Mouse (Mus musculus) hindbrain, postnatal 0 days (tissue): ENCODE data around the gene Itga6. TPM values are rescaled to one million over a fixed set of nuclear protein-coding genes. Genes with fewer than 3 reads are reported as not detected.

Experiments used
- ATAC-seq: fragments of 200-750 bp; cut with Nextera tagmentation; 2 replicates; pipeline ENCODE4 v1.8.0; 2017; ENCODE audit warnings: mild to moderate bottlenecking, moderate TSS enrichment, moderate library complexity
- DNase-seq: peaks from one replicate; pipeline ENCODE4 v3.0.0-alpha.2; 2015; ENCODE audit warnings: low spot score
- H3K27ac ChIP-seq: fragments of 300-500 bp; sonication (generic); 2 replicates; pipeline ENCODE4 v1.5.1; 2014; ENCODE audit warnings: mild to moderate bottlenecking
- H3K27me3 ChIP-seq: fragments of 300-500 bp; sonication (generic); 2 replicates; pipeline ENCODE4 v1.6.1; 2014; ENCODE audit warnings: low read length, mixed read lengths; ENCODE audit not compliant: insufficient read depth
- H3K36me3 ChIP-seq: fragments of 300-500 bp; sonication (generic); 2 replicates; pipeline ENCODE4 v1.6.1; 2014; ENCODE audit warnings: low read length, mixed read lengths; ENCODE audit not compliant: insufficient read depth
- H3K4me1 ChIP-seq: fragments of 300-500 bp; sonication (generic); 2 replicates; pipeline ENCODE4 v1.6.1; 2014; ENCODE audit warnings: antibody characterized with exemption, low read length, mixed read lengths; ENCODE audit not compliant: insufficient read depth
- H3K4me2 ChIP-seq: fragments of 300-500 bp; sonication (generic); 2 replicates; pipeline ENCODE4 v1.6.1; 2014; ENCODE audit warnings: low read depth, mild to moderate bottlenecking, low read length, moderate library complexity, mixed read lengths
- H3K4me3 ChIP-seq: fragments of 300-500 bp; sonication (generic); 2 replicates; pipeline ENCODE4 v1.5.1; 2014; ENCODE audit warnings: low read length
- H3K9ac ChIP-seq: fragments of 300-500 bp; sonication (generic); replicated peaks from 2 replicates; pipeline ENCODE4 v1.6.1; 2014; ENCODE audit warnings: mild to moderate bottlenecking, low read length, moderate library complexity, mixed read lengths
- H3K9me3 ChIP-seq: fragments of 300-500 bp; sonication (generic); 2 replicates; pipeline ENCODE4 v1.6.1; 2016; ENCODE audit warnings: low read length, mixed read lengths
- CTCF ChIP-seq: IDR thresholded peaks from 2 replicates; pipeline ENCODE4 v1.5.1; 2016; ENCODE audit warnings: antibody characterized with exemption, control low read depth, low read depth
- WGBS: fragments of 180-500 bp; shearing (Covaris S2); extraction: QIAGEN DNeasy Blood & Tissue Kit; methylation state at CpG from one replicate; pipeline ENCODE4 v1.1.7; 2014; 5-methylcytosine and 5-hydroxymethylcytosine counted together
- polyA plus RNA-seq: library from polyadenylated mRNA; unstranded; fragments of >200 nt; fragmentation: Nextera tagmentation; extraction: Ambion mirVana; gene quantifications from 2 replicates; pipeline ENCODE4 v1.2.1, GENCODE M21; 2015
- total RNA-seq: library from RNA; depleted of rRNA; stranded (reverse); fragments of >200 nt; gene quantifications from 2 replicates; pipeline ENCODE4 v1.2.3, GENCODE M21; 2014; rRNA removed

The Itga6 gene
- 46.7 and 50.0 TPM in 2 replicates for total RNA-seq
- polyA plus RNA-seq = 20.0 and 20.7 TPM in 2 replicates

GRCm38 (mm10) chr2:71745610-71746374 is at the start of gene Itga6:
Gene Itga6 (plus strand): TSS chr2:71745616.
- no peak for DNase-seq
- Histone ChIP-seq H3K36me3 (no peaks in the 10 kb centered on the region), H3K9me3 (no peaks in the 10 kb centered on the region), H3K4me2 (no peak within 1 kb of the TSS), H3K9ac (no peak within 1 kb of the TSS), H3K27ac (no peak within 1 kb of the TSS; the same call in 1 of the 2 replicates), H3K27me3 (no peaks in the 10 kb centered on the region), H3K4me1 (no peaks in the 10 kb centered on the region), H3K4me3 (no peak within 1 kb of the TSS)
- 71% methylated on average over 6 of the region's 6 CpGs for WGBS
- no peak for ATAC-seq
- TF ChIP-seq CTCF = no peak

GRCm38 (mm10) chr2:71696776-71697175 is 48.6 kb upstream of the Itga6 start:
- no peak for TF ChIP-seq CTCF
- no peaks in the 10 kb centered on the region; the same call in 1 of the 2 replicates for H3K27me3 ChIP-seq
- H3K27ac ChIP-seq = no peak overlapping the region
- H3K4me1 ChIP-seq = no peaks in the 10 kb centered on the region
- no peaks in the 10 kb centered on the region for H3K9me3 ChIP-seq
- no peak overlapping the region for H3K4me2 ChIP-seq
- H3K4me3 ChIP-seq = no peak overlapping the region
- WGBS = 96% methylated on average over 1 of the region's 1 CpGs
- ATAC-seq (no peak), DNase-seq (no peak)
- no peaks in the 10 kb centered on the region for H3K36me3 ChIP-seq
- no peak overlapping the region for H3K9ac ChIP-seq

- Histone ChIP-seq H3K27me3 (no peaks in the 10 kb centered on the region; the same call in 1 of the 2 replicates), H3K9ac (no peak overlapping the region), H3K9me3 (no peaks in the 10 kb centered on the region), H3K27ac (no peak overlapping the region), H3K4me1 (no peaks in the 10 kb centered on the region), H3K4me2 (no peak overlapping the region), H3K4me3 (no peak overlapping the region), H3K36me3 (no peaks in the 10 kb centered on the region)
- DNase-seq (no peak), ATAC-seq (no peak)
- no peak for TF ChIP-seq CTCF
- WGBS = 65% methylated on average over 8 of the region's 8 CpGs
These were observed 47.7 kb upstream of the Itga6 start for GRCm38 (mm10) chr2:71697408-71698336.

- no peak overlapping the region for H3K9ac ChIP-seq
- no peak for TF ChIP-seq CTCF
- H3K4me1 ChIP-seq = no peaks in the 10 kb centered on the region
- H3K9me3 ChIP-seq = no peaks in the 10 kb centered on the region
- H3K4me3 ChIP-seq = no peak overlapping the region
- no peak for ATAC-seq
- no peak overlapping the region for H3K27ac ChIP-seq
- no peak for DNase-seq
- no peaks in the 10 kb centered on the region; the same call in 1 of the 2 replicates for H3K27me3 ChIP-seq
- H3K4me2 ChIP-seq = no peak overlapping the region
- H3K36me3 ChIP-seq = no peaks in the 10 kb centered on the region
- WGBS = 73% methylated on average over 6 of the region's 6 CpGs
These were observed 47.0 kb upstream of the Itga6 start for GRCm38 (mm10) chr2:71698366-71698765.

GRCm38 (mm10) chr2:71698942-71699341 is 46.5 kb upstream of the Itga6 start:
- Histone ChIP-seq H3K27ac (no peak overlapping the region), H3K4me3 (no peak overlapping the region), H3K4me1 (no peaks in the 10 kb centered on the region), H3K4me2 (no peak overlapping the region), H3K9ac (no peak overlapping the region), H3K27me3 (no peaks in the 10 kb centered on the region; the same call in 1 of the 2 replicates), H3K9me3 (no peaks in the 10 kb centered on the region), H3K36me3 (no peaks in the 10 kb centered on the region)
- WGBS = 41% methylated on average over 7 of the region's 7 CpGs
- TF ChIP-seq CTCF = no peak
- ATAC-seq (no peak), DNase-seq (no peak)

- Histone ChIP-seq H3K36me3 (no peaks in the 10 kb centered on the region), H3K4me2 (no peak overlapping the region), H3K9me3 (no peaks in the 10 kb centered on the region), H3K4me3 (no peak overlapping the region), H3K9ac (no peak overlapping the region), H3K4me1 (no peaks in the 10 kb centered on the region), H3K27me3 (no peaks in the 10 kb centered on the region; the same call in 1 of the 2 replicates), H3K27ac (no peak overlapping the region)
- TF ChIP-seq CTCF = no peak
- 96% methylated on average over 3 of the region's 3 CpGs for WGBS
- ATAC-seq = no peak
- no peak for DNase-seq
These were observed 44.1 kb upstream of the Itga6 start for GRCm38 (mm10) chr2:71701341-71701740.
